Comparison of ENCODE assay signal across 8 mouse cellular contexts in the genomic region with DNA sequence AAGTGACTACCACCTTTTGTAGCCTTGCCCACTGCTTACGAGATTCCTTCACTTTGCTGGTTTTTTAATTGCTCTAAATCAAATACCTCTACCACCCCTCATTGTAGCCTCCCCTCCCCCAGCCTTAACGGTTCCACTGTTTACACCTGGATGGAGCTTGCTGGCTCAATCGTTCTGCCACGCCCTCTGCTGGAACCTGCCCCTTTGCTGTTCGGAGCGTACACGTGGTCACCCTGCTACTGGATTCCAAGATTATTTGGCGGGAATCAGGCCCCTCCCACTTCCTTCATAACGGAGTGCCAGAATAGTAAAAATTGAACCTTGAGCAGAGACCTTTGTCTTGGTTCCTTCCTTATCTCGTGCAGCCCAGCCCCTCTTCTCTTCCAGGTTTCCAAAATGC.
DNase-seq lines count a peak whose midpoint lies in the region; ATAC-seq and TF ChIP-seq lines count a peak whose summit lies in the region.
"Not testable (repeated sequence)": the region's sequence is repeated elsewhere in the genome, so short reads cannot be mapped to it uniquely, and the experiment has no call there.

No protein-coding gene starts in this region.

- H3K27ac ChIP-seq in ES-Bruce4 (ENCODE audit: insufficient read depth, low read length); embryonic facial prominence, embryonic 11.5 days (replicated peaks; ENCODE audit: low read depth, low read length); hindbrain, embryonic 10.5 days; limb, embryonic 10.5 days; liver, postnatal 0 days (ENCODE audit: low read depth); neural tube, embryonic 11.5 days (ENCODE audit: low read depth, low read length): not testable (repeated sequence)

- 31% methylated on average over 10 of the region's 10 CpGs for WGBS in embryonic facial prominence, embryonic 11.5 days
- 40% methylated on average over 10 of the region's 10 CpGs for WGBS in hindbrain, embryonic 10.5 days
- WGBS in limb, embryonic 10.5 days = 31% methylated on average over 10 of the region's 10 CpGs
- 28% methylated on average over 10 of the region's 10 CpGs for WGBS in liver, postnatal 0 days (ENCODE audit: insufficient replicate concordance)
- WGBS in neural tube, embryonic 11.5 days = 35% methylated on average over 10 of the region's 10 CpGs

- not testable (repeated sequence) for ATAC-seq in embryonic facial prominence, embryonic 11.5 days (replicated peaks; ENCODE audit: insufficient number of reproducible peaks, low FRiP score, low TSS enrichment, low read depth); liver, postnatal 0 days; neural tube, embryonic 11.5 days (ENCODE audit: insufficient read depth, low FRiP score, low TSS enrichment)

- DNase-seq in embryonic facial prominence, embryonic 11.5 days (ENCODE audit: low spot score) = peak; percentile 20
- DNase-seq in heart, adult 11 months = peak; percentile 86
- DNase-seq in hindbrain, embryonic 10.5 days (ENCODE audit: low spot score) = peak; percentile 2
- DNase-seq in limb, embryonic 10.5 days (ENCODE audit: low spot score) = peak; percentile 28
- peak; percentile 11 for DNase-seq in liver, postnatal 0 days
- DNase-seq in neural tube, embryonic 11.5 days (ENCODE audit: low spot score) = peak; percentile 10
- DNase-seq in testis, postnatal 10 days (ENCODE audit: low spot score) = peak; percentile 48

- TF ChIP-seq POLR2A in ES-Bruce4 (IDR thresholded peaks at IDR 0.05; ENCODE audit: insufficient read depth, low read length) = not testable (repeated sequence)

- H3K36me3 ChIP-seq in ES-Bruce4 (ENCODE audit: control insufficient read depth, insufficient read depth, low read length, poor library complexity, severe bottlenecking); embryonic facial prominence, embryonic 11.5 days (replicated peaks; ENCODE audit: control insufficient read depth, insufficient read depth, low read depth, low read length); hindbrain, embryonic 10.5 days; limb, embryonic 10.5 days; liver, postnatal 0 days (replicated peaks; ENCODE audit: insufficient read depth, low read length); neural tube, embryonic 11.5 days (ENCODE audit: control insufficient read depth, insufficient read depth, low read length): not testable (repeated sequence)

- H3K9ac ChIP-seq in ES-Bruce4 (ENCODE audit: low read depth, poor library complexity, severe bottlenecking); embryonic facial prominence, embryonic 11.5 days (replicated peaks; ENCODE audit: low read length); liver, postnatal 0 days (replicated peaks); neural tube, embryonic 11.5 days (ENCODE audit: low read length): not testable (repeated sequence)

- H3K4me3 ChIP-seq in ES-Bruce4 (ENCODE audit: low read depth, low read length); embryonic facial prominence, embryonic 11.5 days (ENCODE audit: low read depth, low read length); hindbrain, embryonic 10.5 days; limb, embryonic 10.5 days; liver, postnatal 0 days (ENCODE audit: low read depth, low read length); neural tube, embryonic 11.5 days (ENCODE audit: low read depth, low read length): not testable (repeated sequence)

- H3K9me3 ChIP-seq in ES-Bruce4 (replicated peaks; ENCODE audit: control insufficient read depth, insufficient read depth, low read length, poor library complexity, severe bottlenecking); embryonic facial prominence, embryonic 11.5 days (replicated peaks; ENCODE audit: control insufficient read depth, low read length); hindbrain, embryonic 10.5 days; limb, embryonic 10.5 days (replicated peaks); liver, postnatal 0 days (ENCODE audit: low read length); neural tube, embryonic 11.5 days (ENCODE audit: control insufficient read depth, low read length): not testable (repeated sequence)

- peak; percentile 12 for TF ChIP-seq CTCF in ES-Bruce4 (IDR thresholded peaks at IDR 0.05; ENCODE audit: low read depth, low read length)
- TF ChIP-seq CTCF in liver, postnatal 0 days (IDR thresholded peaks at IDR 0.05; ENCODE audit: low read depth) = not testable (repeated sequence)

- not testable (repeated sequence) for H3K4me1 ChIP-seq in ES-Bruce4 (ENCODE audit: control insufficient read depth, insufficient read depth, low read length); embryonic facial prominence, embryonic 11.5 days (ENCODE audit: control insufficient read depth, insufficient read depth, low read length); hindbrain, embryonic 10.5 days (replicated peaks); limb, embryonic 10.5 days; liver, postnatal 0 days (ENCODE audit: insufficient read depth); neural tube, embryonic 11.5 days (ENCODE audit: control insufficient read depth, insufficient read depth, low read length)

- H3K27me3 ChIP-seq in ES-Bruce4 (ENCODE audit: control insufficient read depth, insufficient read depth, low read length, poor library complexity, severe bottlenecking); embryonic facial prominence, embryonic 11.5 days (ENCODE audit: control insufficient read depth, insufficient read depth, low read length); limb, embryonic 10.5 days (ENCODE audit: low read depth, poor library complexity, severe bottlenecking); neural tube, embryonic 11.5 days (ENCODE audit: control insufficient read depth, insufficient read depth, low read length): not testable (repeated sequence)
- peaks cover 21% of the 10 kb centered on the region for H3K27me3 ChIP-seq in hindbrain, embryonic 10.5 days (ENCODE audit: insufficient read depth, poor library complexity, severe bottlenecking)
- peaks cover 12% of the 10 kb centered on the region; the same call in 1 of the 2 replicates for H3K27me3 ChIP-seq in liver, postnatal 0 days (ENCODE audit: insufficient read depth, low read length)

- not testable (repeated sequence) for H3K4me2 ChIP-seq in embryonic facial prominence, embryonic 11.5 days (ENCODE audit: low read depth, low read length); liver, postnatal 0 days (ENCODE audit: low read depth, low read length); neural tube, embryonic 11.5 days (ENCODE audit: low read depth)

- 0 out of 2 replicates have a peak, but pooled peaks have one; percentile 42 for TF ChIP-seq EP300 in ES-Bruce4 (IDR thresholded peaks at IDR 0.05; ENCODE audit: insufficient read depth, low read depth, low read length)
- not testable (repeated sequence) for TF ChIP-seq EP300 in liver, postnatal 0 days (IDR thresholded peaks at IDR 0.05; ENCODE audit: low read depth)

Comparison
In these comparisons a context has a peak if more than half of its experiments do, and no peak if none do; other contexts are left out.
1. DNase-seq: peak in every context shown above with its lines; median percentile 86 in heart, adult 11 months; 48 in testis, postnatal 10 days; 28 in limb, embryonic 10.5 days; 20 in embryonic facial prominence, embryonic 11.5 days; 11 in liver, postnatal 0 days; 10 in neural tube, embryonic 11.5 days; 2 in hindbrain, embryonic 10.5 days.